Mouse (Mus musculus) cerebellum, adult 2 months (tissue): ENCODE measurements around the gene Oasl1.

Source experiments
- CTCF ChIP-seq: fragments of 200-500 bp; IDR thresholded peaks from 2 replicates; pipeline ENCODE4 v1.5.1; 2011; ENCODE audit warnings: low read depth, mild to moderate bottlenecking, control low read depth, low read length, moderate library complexity, borderline replicate concordance; ENCODE audit not compliant: insufficient read depth
- POLR2A ChIP-seq: fragments of 200-500 bp; IDR thresholded peaks from 2 replicates; pipeline ENCODE4 v1.6.1; 2011; ENCODE audit warnings: low read length, control low read depth, borderline replicate concordance; ENCODE audit not compliant: insufficient read depth

DNA sequence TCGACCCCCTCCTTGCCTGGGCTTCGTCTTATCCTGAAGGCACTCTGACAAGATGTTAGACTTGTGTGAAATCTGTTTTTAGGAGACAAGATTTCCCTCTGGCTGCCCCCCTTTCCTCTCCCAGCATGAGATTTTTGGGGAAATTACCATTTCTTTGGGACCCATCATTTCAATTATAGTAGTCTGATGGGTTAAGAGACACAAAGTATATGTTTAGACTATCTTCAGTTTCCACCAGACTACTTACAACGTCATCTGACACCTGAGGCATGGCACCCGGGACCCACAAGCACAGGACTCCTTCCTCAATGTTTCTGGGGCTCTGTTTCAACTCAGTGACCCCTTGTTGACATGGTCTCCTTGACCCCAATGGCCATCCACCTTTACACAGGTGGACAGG is 27.5 kb upstream of the Oasl1 start:
- TF ChIP-seq POLR2A (no peak), CTCF (no peak)
